Mouse (Mus musculus) liver, embryonic 14.5 days (tissue): ENCODE measurements at regions not wholly inside any gene's neighbourhood (a gene's known extent, or its start where the extent isn't known, plus 50 kb on each side); places are given as distances from the start of the nearest gene placed in this dataset.

Source experiments
- CTCF ChIP-seq: IDR thresholded peaks from 2 replicates; pipeline ENCODE4 v1.5.1; 2016; ENCODE audit warnings: antibody characterized with exemption, low read depth, control low read depth
- EP300 ChIP-seq: IDR thresholded peaks from 2 replicates; pipeline ENCODE4 v1.6.1; 2016; ENCODE audit warnings: antibody characterized with exemption, low read depth

DNA sequence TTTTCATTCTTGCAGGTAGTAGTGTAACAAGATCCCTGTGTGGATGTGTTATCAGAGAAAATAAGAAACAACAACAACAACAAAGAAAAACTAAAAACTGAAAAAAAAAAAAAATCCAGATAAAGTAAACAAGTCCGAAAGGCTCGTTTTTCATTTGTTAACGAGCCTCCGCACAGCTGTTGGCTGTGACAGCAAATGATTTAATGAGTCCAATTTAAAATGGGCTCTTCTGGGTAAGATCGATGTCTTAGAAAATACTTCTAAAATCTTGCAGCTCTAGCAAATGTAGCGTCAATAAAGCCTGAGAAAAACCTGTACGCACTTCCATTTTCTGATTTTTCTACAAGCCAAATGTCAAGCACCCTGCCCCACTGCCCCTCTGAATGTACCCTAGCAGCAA lies 155.8 kb upstream of the Zranb2 start:
- TF ChIP-seq CTCF (no peak), EP300 (no peak)
